Mouse (Mus musculus): ENCODE data around the gene Col6a1. TPM values are rescaled to one million over a fixed set of nuclear protein-coding genes. Genes with fewer than 3 reads are reported as not detected.
"Not testable (repeated sequence)": the region's sequence is repeated elsewhere in the genome, so short reads cannot be mapped to it uniquely, and the experiment has no call there.

Col6a1 gene
- polyA plus RNA-seq, 1 experiment from 2014 or later, result 12.9 TPM

GRCm38 (mm10) chr10:76753640-76754039 lies 27.7 kb upstream of the Col6a1 start:
- no peaks in the 10 kb centered on the region for H3K4me1 ChIP-seq (ENCODE audit: control insufficient read depth, insufficient read depth, low read length)
- H3K27ac ChIP-seq (ENCODE audit: low read depth, low read length), result no peak overlapping the region
- no peak overlapping the region for H3K9ac ChIP-seq (ENCODE audit: low read length)
- ATAC-seq (ENCODE audit: low FRiP score) (no peak), DNase-seq (ENCODE audit: low spot score, missing footprints) (no peak)
- WGBS, result 89% methylated on average over 3 of the region's 3 CpGs
- H3K4me3 ChIP-seq (ENCODE audit: low read depth, low read length), result no peak overlapping the region
- H3K27me3 ChIP-seq (ENCODE audit: control insufficient read depth, insufficient read depth, low read length), result no peaks in the 10 kb centered on the region
- no peak overlapping the region for H3K4me2 ChIP-seq
- H3K36me3 ChIP-seq (ENCODE audit: control insufficient read depth, insufficient read depth, low read length), result no peaks in the 10 kb centered on the region
- no peaks in the 10 kb centered on the region; the same call in 1 of the 2 replicates for H3K9me3 ChIP-seq (ENCODE audit: control insufficient read depth, low read length)

GRCm38 (mm10) chr10:76744267-76744666 lies 18.3 kb upstream of the Col6a1 start:
- H3K27ac ChIP-seq (ENCODE audit: low read depth, low read length); H3K4me1 ChIP-seq (ENCODE audit: control insufficient read depth, insufficient read depth, low read length); DNase-seq (ENCODE audit: low spot score, missing footprints); ATAC-seq (ENCODE audit: low FRiP score); H3K4me3 ChIP-seq (ENCODE audit: low read depth, low read length); H3K9me3 ChIP-seq (ENCODE audit: control insufficient read depth, low read length); H3K4me2 ChIP-seq; H3K36me3 ChIP-seq (ENCODE audit: control insufficient read depth, insufficient read depth, low read length); H3K27me3 ChIP-seq (ENCODE audit: control insufficient read depth, insufficient read depth, low read length); H3K9ac ChIP-seq (ENCODE audit: low read length): not testable (repeated sequence)
- 75% methylated on average over 9 of the region's 11 CpGs for WGBS

DNA sequence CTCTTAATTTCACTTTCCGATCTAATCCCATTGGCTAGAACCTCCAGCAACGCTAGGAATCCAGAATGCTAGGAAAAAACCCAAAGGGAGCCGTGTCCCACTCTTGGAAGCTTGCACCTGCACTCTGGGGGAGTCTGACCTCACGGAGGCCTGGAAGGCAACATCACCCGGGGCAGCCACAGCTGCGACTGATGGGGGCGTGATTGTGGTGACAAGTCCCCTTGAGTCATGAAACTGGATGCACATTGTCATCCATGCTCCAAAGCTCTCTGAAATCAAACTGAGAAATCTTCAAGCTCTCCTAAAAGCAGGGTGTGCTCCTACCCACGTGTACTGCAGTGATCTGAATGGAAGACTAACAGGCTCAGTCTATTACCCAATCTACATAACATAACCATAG lies 10.8 kb upstream of the Col6a1 start:
- no peak overlapping the region for H3K4me3 ChIP-seq (ENCODE audit: low read depth, low read length)
- no peaks in the 10 kb centered on the region for H3K9me3 ChIP-seq (ENCODE audit: control insufficient read depth, low read length)
- no peaks in the 10 kb centered on the region; the same call in 1 of the 2 replicates for H3K4me1 ChIP-seq (ENCODE audit: control insufficient read depth, insufficient read depth, low read length)
- no peaks in the 10 kb centered on the region for H3K27me3 ChIP-seq (ENCODE audit: control insufficient read depth, insufficient read depth, low read length)
- no peak for ATAC-seq (ENCODE audit: low FRiP score)
- no peaks in the 10 kb centered on the region for H3K36me3 ChIP-seq (ENCODE audit: control insufficient read depth, insufficient read depth, low read length)
- no peak overlapping the region for H3K4me2 ChIP-seq
- no peak overlapping the region for H3K27ac ChIP-seq (ENCODE audit: low read depth, low read length)
- DNase-seq (ENCODE audit: low spot score, missing footprints), result no peak
- WGBS, result 77% methylated on average over 8 of the region's 8 CpGs
- no peak overlapping the region for H3K9ac ChIP-seq (ENCODE audit: low read length)

DNA sequence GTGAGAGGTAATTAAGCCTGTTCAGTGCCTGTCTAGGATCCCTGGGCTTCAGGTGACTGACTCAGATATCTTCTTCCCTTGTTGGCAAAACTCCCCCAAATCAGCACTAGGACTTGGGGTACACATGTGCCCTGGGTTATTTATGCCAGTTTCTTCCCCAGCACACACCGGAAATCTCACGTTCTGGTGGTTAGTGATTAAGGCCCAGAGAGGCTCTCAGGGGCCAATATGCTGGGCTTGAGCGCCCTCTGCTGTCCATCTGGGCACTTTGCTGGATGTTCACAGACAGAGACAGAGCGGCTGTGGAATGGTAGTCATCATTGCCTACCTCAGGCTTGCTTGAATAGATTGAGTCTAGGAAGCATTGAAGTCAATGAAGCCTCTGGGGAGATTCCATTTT lies 9.0 kb upstream of the Col6a1 start:
- H3K4me3 ChIP-seq (ENCODE audit: low read depth, low read length), result no peak overlapping the region
- no peaks in the 10 kb centered on the region for H3K27me3 ChIP-seq (ENCODE audit: control insufficient read depth, insufficient read depth, low read length)
- WGBS, result 2% methylated on average over 4 of the region's 4 CpGs
- no peaks in the 10 kb centered on the region for H3K36me3 ChIP-seq (ENCODE audit: control insufficient read depth, insufficient read depth, low read length)
- no peaks in the 10 kb centered on the region; the same call in 1 of the 2 replicates for H3K4me1 ChIP-seq (ENCODE audit: control insufficient read depth, insufficient read depth, low read length)
- no peak overlapping the region for H3K27ac ChIP-seq (ENCODE audit: low read depth, low read length)
- no peak overlapping the region for H3K4me2 ChIP-seq
- ATAC-seq (ENCODE audit: low FRiP score), result peak; percentile 72
- H3K9me3 ChIP-seq (ENCODE audit: control insufficient read depth, low read length), result no peaks in the 10 kb centered on the region
- no peak overlapping the region for H3K9ac ChIP-seq (ENCODE audit: low read length)
- DNase-seq (ENCODE audit: low spot score, missing footprints), result peak; percentile 95

DNA sequence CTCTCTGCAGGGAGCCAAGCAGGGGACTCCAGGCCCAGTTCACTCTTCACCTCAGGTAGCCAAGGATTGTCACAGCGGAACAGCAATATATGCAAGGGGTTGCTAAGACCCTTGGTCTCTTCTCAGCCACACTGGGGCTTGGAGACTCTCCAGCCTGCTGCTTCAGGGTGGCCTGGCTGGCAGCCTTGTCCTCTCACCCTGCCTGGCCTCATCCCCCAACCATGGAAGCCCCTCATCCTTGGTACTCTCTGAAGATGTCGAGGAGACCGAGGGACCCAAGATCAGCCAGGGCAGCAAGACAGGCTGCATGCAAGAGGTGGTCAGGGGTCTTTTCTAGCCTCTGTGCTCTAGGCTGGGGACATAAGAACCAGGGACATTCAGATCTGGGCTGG lies 7.7 kb upstream of the Col6a1 start:
- Histone ChIP-seq H3K27ac (ENCODE audit: low read depth, low read length) (no peak overlapping the region), H3K9ac (ENCODE audit: low read length) (peak overlapping the region; percentile 48), H3K4me3 (ENCODE audit: low read depth, low read length) (no peak overlapping the region), H3K36me3 (ENCODE audit: control insufficient read depth, insufficient read depth, low read length) (no peaks in the 10 kb centered on the region), H3K27me3 (ENCODE audit: control insufficient read depth, insufficient read depth, low read length) (no peaks in the 10 kb centered on the region), H3K9me3 (ENCODE audit: control insufficient read depth, low read length) (no peaks in the 10 kb centered on the region), H3K4me2 (peak overlapping the region; percentile 30; the same call in 1 of the 2 replicates), H3K4me1 (ENCODE audit: control insufficient read depth, insufficient read depth, low read length) (no peaks in the 10 kb centered on the region; the same call in 1 of the 2 replicates)
- DNase-seq (ENCODE audit: low spot score, missing footprints) (no peak), ATAC-seq (ENCODE audit: low FRiP score) (no peak)
- 36% methylated on average over 3 of the region's 3 CpGs for WGBS

DNA sequence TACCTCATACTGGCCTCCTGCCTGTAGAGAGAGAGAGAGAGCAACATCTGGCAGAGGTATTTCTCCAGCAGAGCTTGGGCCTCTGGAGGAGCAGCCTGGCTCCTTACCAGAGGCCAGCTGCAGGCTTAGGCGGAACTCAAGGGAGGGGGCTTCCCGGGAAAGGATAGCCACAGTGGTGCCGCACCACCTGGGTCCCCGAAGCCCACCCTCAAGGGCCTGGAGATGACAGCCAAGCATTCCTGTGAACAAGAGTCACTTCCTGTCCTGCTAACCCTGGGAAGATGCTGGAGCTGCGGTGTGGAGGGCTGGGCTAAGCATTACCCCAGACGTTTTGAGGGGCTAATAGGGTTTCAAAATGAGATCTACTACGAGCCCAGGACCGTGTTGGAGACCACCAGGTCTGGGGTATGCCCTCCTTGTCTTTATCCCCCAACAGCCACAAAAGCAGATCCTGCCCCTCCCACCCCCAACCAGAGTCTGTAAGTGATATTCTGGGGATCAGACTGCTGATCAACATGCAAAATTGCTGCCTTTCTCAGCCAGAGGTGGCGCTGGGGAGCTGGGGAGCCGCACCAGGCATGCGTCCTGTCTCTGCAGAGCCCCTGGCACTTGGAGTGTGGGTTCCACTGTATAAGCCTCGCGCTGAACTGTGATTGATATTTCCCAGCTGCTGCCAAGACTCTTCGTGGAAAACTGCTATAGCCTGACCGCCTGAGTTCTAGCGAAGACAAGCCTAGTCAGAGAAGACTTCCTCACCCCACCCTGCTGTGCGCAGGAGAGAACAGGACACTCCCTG lies 7.1 kb upstream of the Col6a1 start:
- Histone ChIP-seq H3K27ac (ENCODE audit: low read depth, low read length) (no peak overlapping the region), H3K9ac (ENCODE audit: low read length) (peak overlapping the region; percentile 48), H3K36me3 (ENCODE audit: control insufficient read depth, insufficient read depth, low read length) (no peaks in the 10 kb centered on the region), H3K4me1 (ENCODE audit: control insufficient read depth, insufficient read depth, low read length) (no peaks in the 10 kb centered on the region; the same call in 1 of the 2 replicates), H3K27me3 (ENCODE audit: control insufficient read depth, insufficient read depth, low read length) (no peaks in the 10 kb centered on the region), H3K9me3 (ENCODE audit: control insufficient read depth, low read length) (no peaks in the 10 kb centered on the region), H3K4me3 (ENCODE audit: low read depth, low read length) (no peak overlapping the region), H3K4me2 (peak overlapping the region; percentile 30; the same call in 1 of the 2 replicates)
- 18% methylated on average over 17 of the region's 17 CpGs for WGBS
- ATAC-seq (ENCODE audit: low FRiP score) (peak; percentile 65), DNase-seq (ENCODE audit: low spot score, missing footprints) (peak; percentile 96)

DNA sequence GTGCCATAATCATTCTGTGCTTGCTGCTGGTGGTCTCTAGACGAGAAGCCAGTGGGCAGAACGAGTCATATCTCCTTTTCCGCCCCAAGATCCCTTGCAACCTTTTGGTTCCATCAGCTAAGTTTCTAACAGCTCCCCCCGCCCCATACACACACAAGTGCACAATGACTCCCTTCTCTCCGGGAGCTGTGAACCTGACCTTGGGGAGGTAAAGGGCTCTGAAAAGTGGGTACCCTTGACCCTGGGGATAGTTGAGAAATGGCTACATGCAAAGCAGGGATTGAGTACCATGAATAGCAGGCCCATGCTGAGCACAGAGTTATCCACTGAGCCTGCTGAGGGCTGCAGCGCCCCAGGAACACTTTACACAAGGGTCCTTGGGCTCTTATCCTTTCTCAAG lies 6.4 kb upstream of the Col6a1 start:
- H3K36me3 ChIP-seq (ENCODE audit: control insufficient read depth, insufficient read depth, low read length), result no peaks in the 10 kb centered on the region
- no peak overlapping the region for H3K9ac ChIP-seq (ENCODE audit: low read length)
- DNase-seq (ENCODE audit: low spot score, missing footprints), result no peak
- H3K27ac ChIP-seq (ENCODE audit: low read depth, low read length), result no peak overlapping the region
- no peaks in the 10 kb centered on the region; the same call in 1 of the 2 replicates for H3K4me1 ChIP-seq (ENCODE audit: control insufficient read depth, insufficient read depth, low read length)
- H3K27me3 ChIP-seq (ENCODE audit: control insufficient read depth, insufficient read depth, low read length), result no peaks in the 10 kb centered on the region
- no peaks in the 10 kb centered on the region for H3K9me3 ChIP-seq (ENCODE audit: control insufficient read depth, low read length)
- ATAC-seq (ENCODE audit: low FRiP score), result no peak
- WGBS, result 71% methylated on average over 6 of the region's 6 CpGs
- no peak overlapping the region for H3K4me3 ChIP-seq (ENCODE audit: low read depth, low read length)
- no peak overlapping the region for H3K4me2 ChIP-seq

GRCm38 (mm10) chr10:76731621-76732239 lies 5.8 kb upstream of the Col6a1 start:
- H3K9ac ChIP-seq (ENCODE audit: low read length), result no peak overlapping the region
- WGBS, result 74% methylated on average over 20 of the region's 20 CpGs
- H3K27ac ChIP-seq (ENCODE audit: low read depth, low read length), result no peak overlapping the region
- no peak overlapping the region for H3K4me3 ChIP-seq (ENCODE audit: low read depth, low read length)
- H3K27me3 ChIP-seq (ENCODE audit: control insufficient read depth, insufficient read depth, low read length), result no peaks in the 10 kb centered on the region
- DNase-seq (ENCODE audit: low spot score, missing footprints) (no peak), ATAC-seq (ENCODE audit: low FRiP score) (no peak)
- H3K4me2 ChIP-seq, result no peak overlapping the region
- no peaks in the 10 kb centered on the region; the same call in 1 of the 2 replicates for H3K4me1 ChIP-seq (ENCODE audit: control insufficient read depth, insufficient read depth, low read length)
- no peaks in the 10 kb centered on the region for H3K9me3 ChIP-seq (ENCODE audit: control insufficient read depth, low read length)
- no peaks in the 10 kb centered on the region for H3K36me3 ChIP-seq (ENCODE audit: control insufficient read depth, insufficient read depth, low read length)
